ENCODE assay signal across 11 mouse cellular contexts in genomic region chr14:74820180-74820813, GRCm38 (mm10).
A peak's percentile ranks its signal among the peaks of the same experiment; 100 is the strongest.
DNase-seq lines count a peak whose midpoint lies in the region; ATAC-seq lines count a peak whose summit lies in the region.
"Had no signal": no experiment of that assay in that cellular context is flagged by ENCODE, and none has a peak within 500 bp of the region (broad histone marks: within the 10 kb centered on the region; RNA-seq: fewer than 3 reads in every experiment).

No protein-coding gene starts in this region.

- 35% methylated on average over 11 of the region's 11 CpGs for WGBS in heart, embryonic 11.5 days (ENCODE audit: insufficient replicate concordance)
- WGBS in liver, embryonic 15.5 days (ENCODE audit: insufficient replicate concordance) = 45% methylated on average over 11 of the region's 11 CpGs

- peak overlapping the region; percentile 9; the same call in 1 of the 2 replicates for H3K4me2 ChIP-seq in heart, embryonic 11.5 days
- H3K4me2 ChIP-seq in liver, embryonic 15.5 days = no peak overlapping the region
- H3K4me2 ChIP-seq: midbrain, embryonic 13.5 days had no signal

- no peaks in the 10 kb centered on the region for H3K36me3 ChIP-seq in heart, embryonic 11.5 days (ENCODE audit: control insufficient read depth, insufficient read depth, low read length)
- H3K36me3 ChIP-seq in liver, embryonic 15.5 days (replicated peaks) = peaks cover 13% of the 10 kb centered on the region
- H3K36me3 ChIP-seq: midbrain, embryonic 13.5 days had no signal

- no peaks in the 10 kb centered on the region for H3K9me3 ChIP-seq in heart, embryonic 11.5 days (replicated peaks; ENCODE audit: control insufficient read depth, low read length)
- H3K9me3 ChIP-seq in liver, embryonic 15.5 days (replicated peaks) = no peaks in the 10 kb centered on the region
- H3K9me3 ChIP-seq: midbrain, embryonic 13.5 days had no signal

- H3K4me3 ChIP-seq in heart, embryonic 11.5 days (ENCODE audit: low read depth, low read length) = no peak overlapping the region
- no peak overlapping the region for H3K4me3 ChIP-seq in liver, embryonic 15.5 days (replicated peaks)
- H3K4me3 ChIP-seq: midbrain, embryonic 13.5 days had no signal

- no peaks in the 10 kb centered on the region for H3K27me3 ChIP-seq in heart, embryonic 11.5 days (ENCODE audit: control insufficient read depth, insufficient read depth, low read length)
- no peaks in the 10 kb centered on the region for H3K27me3 ChIP-seq in liver, embryonic 15.5 days
- H3K27me3 ChIP-seq: midbrain, embryonic 13.5 days had no signal

- peak overlapping the region; percentile 23 for H3K27ac ChIP-seq in heart, embryonic 11.5 days (ENCODE audit: low read depth, low read length)
- no peak overlapping the region for H3K27ac ChIP-seq in liver, embryonic 15.5 days (replicated peaks)
- H3K27ac ChIP-seq: midbrain, embryonic 13.5 days had no signal

- no peak for ATAC-seq in heart, embryonic 11.5 days (replicated peaks; ENCODE audit: insufficient number of reproducible peaks, low FRiP score, low TSS enrichment)
- ATAC-seq in liver, embryonic 15.5 days (ENCODE audit: insufficient read depth) = peak; percentile 60
- ATAC-seq in CD4-positive, CD25-positive, alpha-beta regulatory T cell, adult 4 months = no peak
- ATAC-seq: forebrain, embryonic 14.5 days; midbrain, embryonic 13.5 days had no signal

- H3K9ac ChIP-seq in heart, embryonic 11.5 days (ENCODE audit: low read depth, low read length) = no peak overlapping the region
- no peak overlapping the region for H3K9ac ChIP-seq in liver, embryonic 15.5 days
- H3K9ac ChIP-seq: midbrain, embryonic 13.5 days had no signal

- peaks cover 17% of the 10 kb centered on the region for H3K4me1 ChIP-seq in heart, embryonic 11.5 days (ENCODE audit: control insufficient read depth, insufficient read depth, low read length)
- H3K4me1 ChIP-seq in liver, embryonic 15.5 days (replicated peaks) = peaks cover 6% of the 10 kb centered on the region

- DNase-seq in urinary bladder, postnatal 14 days (ENCODE audit: low spot score) = peak; percentile 20
- DNase-seq in urinary bladder, postnatal 10 days (ENCODE audit: low spot score) = no peak
- no peak for DNase-seq in right cerebral cortex, adult 2 months (ENCODE audit: low spot score in 2 of 2)
- DNase-seq in layer of hippocampus, postnatal 25 days (ENCODE audit: extremely low spot score in 1 of 2, low spot score in 1 of 2) = no peak
- no peak for DNase-seq in adrenal gland, adult 18-20 months (ENCODE audit: low spot score in 2 of 2)
- DNase-seq: kidney, postnatal 14 days had no signal
